Mouse (Mus musculus): ENCODE results near the gene Psmb9.

GRCm38 (mm10) chr17:34177179-34177578, 10.4 kb downstream of the Psmb9 start:
- TF ChIP-seq CTCF (conservative IDR thresholded peaks at IDR 0.05; ENCODE audit: insufficient read depth, insufficient read length, low read depth, low read length) = no peak
- TF ChIP-seq POLR2A (IDR thresholded peaks at IDR 0.05; ENCODE audit: low read depth, low read length) = no peak

Measured in kidney, adult 2 months (tissue).